Mouse (Mus musculus): ENCODE data around the gene Ch25h. TPM values are rescaled to one million over a fixed set of nuclear protein-coding genes. Genes with fewer than 3 reads are reported as not detected.

The Ch25h gene
- total and polyA plus RNA-seq, 2 experiments from 2014 or later = 1.3 to 2.7 TPM

GRCm38 (mm10) chr19:34468794-34469193 is 6.2 kb downstream of the Ch25h start:
- DNase-seq (ENCODE audit: low spot score) (no peak), ATAC-seq (ENCODE audit: insufficient read depth, low read depth) (no peak)
- no peak for TF ChIP-seq CTCF (IDR thresholded peaks at IDR 0.05; ENCODE audit: low read depth)
- no peak for TF ChIP-seq EP300 (IDR thresholded peaks at IDR 0.05; ENCODE audit: low read depth)
- Histone ChIP-seq H3K27ac (ENCODE audit: low read depth) (no peak overlapping the region), H3K36me3 (replicated peaks; ENCODE audit: control insufficient read depth, insufficient read depth, low read length) (no peaks in the 10 kb centered on the region), H3K27me3 (ENCODE audit: control insufficient read depth, insufficient read depth, low read length) (0 out of 2 replicates have a peak, but pooled peaks cover 8% of the 10 kb centered on the region), H3K4me2 (ENCODE audit: low read depth, low read length) (no peak overlapping the region), H3K9ac (replicated peaks; ENCODE audit: low read depth, low read length) (no peak overlapping the region), H3K9me3 (replicated peaks; ENCODE audit: control insufficient read depth, low read length) (no peaks in the 10 kb centered on the region), H3K4me1 (ENCODE audit: control insufficient read depth, insufficient read depth) (0 out of 2 replicates have a peak, but pooled peaks cover 4% of the 10 kb centered on the region), H3K4me3 (ENCODE audit: low read depth, low read length) (no peak overlapping the region)
- 44% methylated on average over 3 of the region's 3 CpGs for WGBS

DNA sequence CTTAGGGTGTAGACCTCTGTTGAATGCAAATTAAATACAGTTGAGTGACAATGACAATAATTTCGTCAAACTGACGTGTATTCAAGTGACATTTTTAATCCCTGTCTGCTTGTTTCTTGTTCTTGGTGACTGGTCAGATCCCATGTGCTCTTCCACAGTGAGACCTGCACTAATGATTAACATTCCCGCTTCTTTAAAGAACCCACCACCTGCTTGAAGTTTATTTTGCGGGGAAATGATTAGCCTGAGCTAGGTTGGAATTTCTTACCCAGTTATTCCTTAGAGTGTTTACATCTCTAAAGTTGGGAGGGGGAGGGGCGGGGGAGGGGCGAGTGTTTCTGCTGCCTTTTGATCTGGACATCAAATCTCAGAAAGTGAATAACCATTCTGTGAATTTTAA is 6.7 kb downstream of the Ch25h start:
- TF ChIP-seq CTCF (IDR thresholded peaks at IDR 0.05; ENCODE audit: low read depth) (no peak), EP300 (IDR thresholded peaks at IDR 0.05; ENCODE audit: low read depth) (no peak)
- DNase-seq (ENCODE audit: low spot score) = no peak
- WGBS = 60% methylated on average over 6 of the region's 6 CpGs
- no peak overlapping the region for H3K4me3 ChIP-seq (ENCODE audit: low read depth, low read length)
- H3K36me3 ChIP-seq (replicated peaks; ENCODE audit: control insufficient read depth, insufficient read depth, low read length) = no peaks in the 10 kb centered on the region
- H3K9ac ChIP-seq (replicated peaks; ENCODE audit: low read depth, low read length) = no peak overlapping the region
- no peak for ATAC-seq (ENCODE audit: insufficient read depth, low read depth)
- H3K4me1 ChIP-seq (ENCODE audit: control insufficient read depth, insufficient read depth) = 0 out of 2 replicates have a peak, but pooled peaks cover 2% of the 10 kb centered on the region
- no peak overlapping the region for H3K4me2 ChIP-seq (ENCODE audit: low read depth, low read length)
- H3K27ac ChIP-seq (ENCODE audit: low read depth) = no peak overlapping the region
- no peaks in the 10 kb centered on the region for H3K9me3 ChIP-seq (replicated peaks; ENCODE audit: control insufficient read depth, low read length)
- H3K27me3 ChIP-seq (ENCODE audit: control insufficient read depth, insufficient read depth, low read length) = 0 out of 2 replicates have a peak, but pooled peaks cover 5% of the 10 kb centered on the region

- Histone ChIP-seq H3K27me3 (ENCODE audit: control insufficient read depth, insufficient read depth, low read length) (no peaks in the 10 kb centered on the region; the same call in 1 of the 2 replicates), H3K4me2 (ENCODE audit: low read depth, low read length) (no peak overlapping the region), H3K4me1 (ENCODE audit: control insufficient read depth, insufficient read depth) (no peaks in the 10 kb centered on the region), H3K9me3 (replicated peaks; ENCODE audit: control insufficient read depth, low read length) (no peaks in the 10 kb centered on the region), H3K9ac (replicated peaks; ENCODE audit: low read depth, low read length) (no peak overlapping the region), H3K36me3 (replicated peaks; ENCODE audit: control insufficient read depth, insufficient read depth, low read length) (no peaks in the 10 kb centered on the region), H3K27ac (ENCODE audit: low read depth) (no peak overlapping the region), H3K4me3 (ENCODE audit: low read depth, low read length) (no peak overlapping the region)
- ATAC-seq (ENCODE audit: insufficient read depth, low read depth) = no peak
- WGBS = 58% methylated on average over 3 of the region's 3 CpGs
- no peak for DNase-seq (ENCODE audit: low spot score)
- TF ChIP-seq CTCF (IDR thresholded peaks at IDR 0.05; ENCODE audit: low read depth) = no peak
- no peak for TF ChIP-seq EP300 (IDR thresholded peaks at IDR 0.05; ENCODE audit: low read depth)
These were observed 10.5 kb downstream of the Ch25h start for GRCm38 (mm10) chr19:34464453-34464852.

GRCm38 (mm10) chr19:34461451-34462019 is 13.4 kb downstream of the Ch25h start:
- 74% methylated on average over 1 of the region's 1 CpGs for WGBS
- Histone ChIP-seq H3K4me2 (ENCODE audit: low read depth, low read length) (no peak overlapping the region), H3K9me3 (replicated peaks; ENCODE audit: control insufficient read depth, low read length) (no peaks in the 10 kb centered on the region), H3K36me3 (replicated peaks; ENCODE audit: control insufficient read depth, insufficient read depth, low read length) (no peaks in the 10 kb centered on the region), H3K4me3 (ENCODE audit: low read depth, low read length) (no peak overlapping the region), H3K9ac (replicated peaks; ENCODE audit: low read depth, low read length) (no peak overlapping the region), H3K27me3 (ENCODE audit: control insufficient read depth, insufficient read depth, low read length) (no peaks in the 10 kb centered on the region; the same call in 1 of the 2 replicates), H3K27ac (ENCODE audit: low read depth) (no peak overlapping the region), H3K4me1 (ENCODE audit: control insufficient read depth, insufficient read depth) (no peaks in the 10 kb centered on the region)
- TF ChIP-seq CTCF (IDR thresholded peaks at IDR 0.05; ENCODE audit: low read depth) (no peak), EP300 (IDR thresholded peaks at IDR 0.05; ENCODE audit: low read depth) (no peak)
- ATAC-seq (ENCODE audit: insufficient read depth, low read depth) (no peak), DNase-seq (ENCODE audit: low spot score) (no peak)

GRCm38 (mm10) chr19:34450784-34451370 is 24.1 kb downstream of the Ch25h start:
- TF ChIP-seq CTCF (IDR thresholded peaks at IDR 0.05; ENCODE audit: low read depth) (no peak), EP300 (IDR thresholded peaks at IDR 0.05; ENCODE audit: low read depth) (no peak)
- ATAC-seq (ENCODE audit: insufficient read depth, low read depth) (no peak), DNase-seq (ENCODE audit: low spot score) (no peak)
- H3K9me3 ChIP-seq (replicated peaks; ENCODE audit: control insufficient read depth, low read length) = no peaks in the 10 kb centered on the region
- H3K9ac ChIP-seq (replicated peaks; ENCODE audit: low read depth, low read length) = no peak overlapping the region
- H3K27me3 ChIP-seq (ENCODE audit: control insufficient read depth, insufficient read depth, low read length) = no peaks in the 10 kb centered on the region
- 74% methylated on average over 1 of the region's 1 CpGs for WGBS
- no peaks in the 10 kb centered on the region for H3K36me3 ChIP-seq (replicated peaks; ENCODE audit: control insufficient read depth, insufficient read depth, low read length)
- H3K4me3 ChIP-seq (ENCODE audit: low read depth, low read length) = no peak overlapping the region
- H3K4me2 ChIP-seq (ENCODE audit: low read depth, low read length) = no peak overlapping the region
- H3K27ac ChIP-seq (ENCODE audit: low read depth) = no peak overlapping the region
- no peaks in the 10 kb centered on the region for H3K4me1 ChIP-seq (ENCODE audit: control insufficient read depth, insufficient read depth)
